Mouse (Mus musculus): ENCODE results near the gene Atp6ap1.
A peak's percentile ranks its signal among the peaks of the same experiment; 100 is the strongest.

Atp6ap1 gene

DNA sequence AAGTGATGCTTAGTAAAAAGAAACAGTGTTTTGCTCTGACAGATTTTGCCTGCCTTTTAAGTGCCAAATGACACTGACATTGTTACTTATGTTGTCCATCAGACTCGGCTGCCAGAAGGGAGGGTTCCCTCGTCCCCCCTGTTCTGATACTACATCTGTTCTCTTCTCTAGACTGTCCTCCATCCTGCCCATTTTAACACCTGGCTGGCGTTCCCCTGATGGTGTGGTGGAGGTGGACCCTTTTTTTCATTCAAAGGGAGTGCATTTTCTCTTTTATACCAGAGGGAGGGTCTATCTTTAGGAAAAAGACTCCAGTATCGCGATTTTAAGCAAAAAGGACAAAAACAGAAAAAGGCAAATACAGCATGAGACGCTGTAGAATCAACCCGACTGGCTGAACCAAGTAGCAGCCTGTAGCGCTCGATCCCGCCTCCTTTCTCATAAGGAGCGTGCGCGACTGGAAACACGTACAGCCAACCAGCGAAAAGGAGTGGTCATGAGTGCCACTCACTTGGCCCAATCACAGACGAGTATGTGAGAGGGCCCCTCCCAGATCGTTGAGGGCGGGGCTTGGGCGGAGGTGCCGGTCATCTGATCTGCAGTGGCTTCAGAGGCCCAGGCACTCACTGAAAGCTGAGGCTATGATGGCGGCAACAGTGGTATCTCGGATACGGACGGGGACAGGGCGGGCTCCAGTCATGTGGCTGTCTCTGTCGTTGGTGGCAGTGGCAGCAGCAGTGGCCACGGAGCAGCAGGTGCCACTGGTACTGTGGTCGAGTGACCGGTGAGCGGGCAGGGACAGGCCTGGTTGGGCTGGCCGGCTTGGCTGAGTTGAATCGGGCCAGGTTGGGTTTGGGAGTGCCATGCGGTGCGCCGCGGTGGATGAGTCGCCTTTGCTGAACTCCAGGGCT lies at the start of gene Atp6ap1:
Atp6ap1 (plus strand) TSS at position 560 of the 911 bp plus-strand sequence.
- DNase-seq (ENCODE audit: extremely low spot score, low read depth, low spot score): no peak

DNA sequence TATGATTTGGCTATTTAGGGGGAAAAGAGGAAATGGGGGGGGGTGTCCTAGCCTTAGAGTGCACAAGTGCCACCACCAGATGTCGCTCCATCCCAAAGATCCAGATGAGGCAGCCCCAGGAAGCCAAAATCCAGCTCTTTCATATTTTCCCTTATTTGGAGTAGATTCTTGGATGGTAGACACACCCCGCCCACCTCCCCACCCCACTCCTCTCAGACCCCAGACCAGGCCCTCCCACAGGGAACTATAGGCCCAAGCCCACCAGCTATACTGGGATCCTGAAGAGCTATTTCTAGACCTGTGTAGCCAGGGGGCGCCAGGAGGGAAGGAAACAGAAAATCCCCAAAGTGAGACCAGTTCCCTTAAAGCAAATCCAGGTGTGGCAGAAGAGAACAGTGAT lies 48.2 kb upstream of the Atp6ap1 start:
- no peak for DNase-seq (ENCODE audit: extremely low spot score, low read depth, low spot score)

DNA sequence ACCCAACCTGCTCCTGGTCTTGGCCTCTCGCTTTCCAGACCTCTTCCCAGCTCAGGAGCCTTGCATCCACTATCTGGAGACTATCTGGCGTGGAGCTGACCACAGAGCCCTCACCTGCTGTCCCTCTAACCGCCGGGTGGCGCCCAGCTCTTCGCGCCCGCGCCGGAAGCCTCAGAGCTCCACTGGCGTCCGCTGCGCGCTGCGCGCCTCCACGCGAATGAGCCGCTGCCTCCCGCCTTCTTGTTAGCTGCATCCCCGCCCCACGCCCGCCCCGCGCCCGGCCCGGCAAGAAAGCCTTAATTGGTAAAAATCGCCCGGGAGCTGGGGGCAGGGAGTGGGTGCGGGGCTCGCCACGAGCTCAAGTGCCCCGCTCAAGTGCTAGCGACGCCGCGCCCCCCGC lies 47.3 kb upstream of the Atp6ap1 start, which contains the start of gene Flna:
Flna (minus strand) TSS at position 206 of the 400 bp plus-strand sequence.
- DNase-seq (ENCODE audit: extremely low spot score, low read depth, low spot score): no peak

- DNase-seq (ENCODE audit: extremely low spot score, low read depth, low spot score): no peak
Measured at GRCm38 (mm10) chrX:74254153-74254887, 42.6 kb upstream of the Atp6ap1 start, which contains the start of gene Emd. Emd (plus strand) TSS chrX:74254687.

DNA sequence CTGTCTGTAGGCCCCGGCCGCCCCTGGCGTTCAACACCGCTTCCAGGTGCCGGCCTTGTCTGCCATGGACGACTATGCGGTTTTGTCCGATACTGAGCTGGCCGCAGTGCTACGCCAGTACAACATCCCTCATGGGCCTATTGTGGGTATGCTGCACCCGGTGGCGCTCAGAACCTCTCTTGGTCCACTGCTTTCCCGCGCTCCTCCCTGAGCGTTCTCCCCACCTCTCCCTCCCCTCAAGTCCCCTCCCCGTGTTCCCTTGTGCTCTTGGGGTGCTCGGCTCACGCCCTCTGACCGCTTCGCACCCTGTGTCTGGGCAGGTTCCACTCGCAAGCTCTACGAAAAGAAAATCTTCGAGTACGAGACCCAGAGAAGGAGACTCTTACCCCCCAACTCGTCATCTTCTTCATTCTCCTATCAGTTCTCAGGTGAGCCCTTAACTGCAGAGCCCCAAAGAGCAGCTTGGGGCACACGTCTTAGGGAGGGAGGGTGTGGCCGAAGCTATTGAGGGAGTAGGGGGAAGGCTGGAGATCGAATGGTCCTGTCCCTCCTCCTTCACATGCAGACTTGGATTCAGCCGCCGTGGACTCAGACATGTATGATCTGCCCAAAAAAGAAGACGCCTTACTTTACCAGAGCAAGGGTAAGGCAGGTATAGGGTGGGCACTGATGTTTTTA lies 41.9 kb upstream of the Atp6ap1 start:
- DNase-seq (ENCODE audit: extremely low spot score, low read depth, low spot score): no peak

DNA sequence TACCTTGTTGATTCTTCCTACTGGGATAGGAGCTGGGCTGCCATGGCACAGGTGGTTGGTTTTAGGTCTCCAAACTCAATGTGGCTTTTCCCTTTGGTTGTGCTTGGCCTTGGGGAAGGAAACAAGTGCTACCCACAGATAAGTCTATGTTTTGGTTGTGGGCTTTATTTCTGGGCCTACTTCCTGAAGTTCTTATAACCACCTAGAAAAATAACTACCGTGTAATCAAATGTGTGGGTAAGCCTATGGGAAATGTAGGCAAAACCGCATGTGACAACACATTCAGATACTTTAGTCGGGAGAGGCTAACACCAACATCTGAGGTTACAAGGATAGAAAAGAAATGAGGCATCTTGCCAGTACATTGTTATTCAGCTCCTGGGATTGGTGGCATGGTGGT lies 39.2 kb upstream of the Atp6ap1 start:
- no peak for DNase-seq (ENCODE audit: extremely low spot score, low read depth, low spot score)

GRCm38 (mm10) chrX:74269736-74270061 lies 27.2 kb upstream of the Atp6ap1 start:
- no peak for DNase-seq (ENCODE audit: extremely low spot score, low read depth, low spot score)

DNA sequence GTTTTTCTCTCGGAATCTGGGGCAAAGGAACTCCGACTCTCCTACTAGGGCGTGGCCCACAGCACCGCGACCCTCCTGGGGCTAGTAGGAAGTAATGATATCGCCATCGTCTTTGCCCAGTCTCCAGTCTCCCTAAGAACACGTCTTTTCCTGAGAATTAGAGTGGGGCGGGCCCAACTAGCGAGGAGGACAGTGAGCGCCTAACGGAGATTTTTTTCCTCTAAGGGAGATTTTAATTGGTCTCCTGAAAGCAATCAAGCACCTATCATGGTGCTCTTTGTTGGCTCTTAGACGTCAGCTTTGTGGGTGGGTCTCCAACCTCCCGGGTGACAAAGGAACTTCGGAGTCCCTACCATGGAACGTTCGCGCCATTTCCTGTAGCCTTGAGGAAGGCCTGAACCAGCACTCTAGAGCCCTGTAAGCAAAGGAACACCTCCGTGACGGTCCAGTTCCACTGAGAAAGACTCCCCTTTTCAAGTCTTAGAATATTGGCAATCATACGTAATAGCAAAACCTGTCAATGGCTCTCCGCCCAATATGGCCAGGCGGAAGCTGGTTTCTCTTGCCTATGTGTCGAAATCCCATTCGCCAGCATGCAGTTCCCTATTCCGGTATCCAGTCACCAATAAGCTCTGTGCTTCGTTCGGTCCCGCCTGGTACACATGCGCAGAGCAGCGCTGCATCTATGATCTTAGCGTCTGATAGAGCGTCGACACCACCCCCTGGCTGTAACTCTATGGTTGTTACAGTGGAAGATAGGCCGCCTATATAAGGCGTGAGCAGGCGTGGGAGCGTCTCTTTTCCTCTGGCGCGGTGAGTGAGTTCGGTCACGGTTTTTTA lies 26.6 kb upstream of the Atp6ap1 start, which contains the start of gene Rpl10:
Rpl10 (plus strand) TSS at position 751 of the 840 bp plus-strand sequence.
- peak; percentile 96 for DNase-seq (ENCODE audit: extremely low spot score, low read depth, low spot score)

DNA sequence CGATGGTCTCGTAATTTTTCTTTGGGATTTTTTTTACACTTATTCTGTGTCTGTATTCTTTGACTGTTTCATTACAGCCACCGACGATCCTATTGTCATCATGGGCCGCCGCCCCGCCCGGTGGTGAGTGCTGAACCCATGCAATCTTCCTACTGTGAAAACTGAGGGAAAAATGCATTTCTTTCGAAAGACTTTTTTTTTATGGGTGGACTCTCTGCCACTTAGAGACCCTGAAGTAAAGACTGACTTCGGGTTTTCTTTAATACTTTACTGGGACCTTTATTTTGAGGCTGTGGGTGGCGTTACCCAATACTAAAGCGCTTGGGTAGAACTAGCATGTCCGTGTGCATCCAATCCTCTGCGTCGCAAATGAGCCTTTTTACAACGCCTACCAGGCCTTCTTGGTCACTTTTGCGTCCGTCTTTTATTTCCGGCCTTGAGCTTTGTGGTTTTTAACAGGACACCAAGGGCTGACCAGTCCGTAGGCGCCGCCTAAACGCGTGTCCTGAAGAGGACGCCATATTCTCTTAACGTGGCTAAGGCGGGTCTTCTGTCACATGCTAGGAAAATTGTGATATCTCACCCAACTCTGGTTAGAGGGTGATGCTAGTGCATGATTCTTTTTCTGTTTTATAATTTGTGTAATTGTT lies 25.9 kb upstream of the Atp6ap1 start:
- no peak for DNase-seq (ENCODE audit: extremely low spot score, low read depth, low spot score)

- no peak for DNase-seq (ENCODE audit: extremely low spot score, low read depth, low spot score)
Measured at GRCm38 (mm10) chrX:74273422-74274322, 23.2 kb upstream of the Atp6ap1 start.

DNA sequence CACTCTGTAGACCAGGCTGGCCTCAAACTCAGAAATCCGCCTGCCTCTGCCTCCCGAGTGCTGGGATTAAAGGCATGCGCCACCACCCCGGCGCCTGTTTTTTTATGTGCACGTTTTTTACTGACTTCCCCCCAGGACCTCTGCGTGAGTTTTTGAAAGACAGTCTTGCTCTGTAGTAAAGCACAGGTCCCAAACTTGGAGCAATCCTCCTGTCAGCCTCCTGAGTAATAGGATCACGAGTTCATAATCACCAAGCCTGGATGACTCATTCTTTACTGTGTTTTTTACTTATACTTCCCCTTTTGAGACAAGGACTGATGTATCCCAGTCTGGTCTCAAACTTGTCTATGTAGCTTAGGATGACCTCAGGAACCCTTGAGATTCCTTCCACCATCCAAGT lies 19.0 kb upstream of the Atp6ap1 start:
- no peak for DNase-seq (ENCODE audit: extremely low spot score, low read depth, low spot score)

DNA sequence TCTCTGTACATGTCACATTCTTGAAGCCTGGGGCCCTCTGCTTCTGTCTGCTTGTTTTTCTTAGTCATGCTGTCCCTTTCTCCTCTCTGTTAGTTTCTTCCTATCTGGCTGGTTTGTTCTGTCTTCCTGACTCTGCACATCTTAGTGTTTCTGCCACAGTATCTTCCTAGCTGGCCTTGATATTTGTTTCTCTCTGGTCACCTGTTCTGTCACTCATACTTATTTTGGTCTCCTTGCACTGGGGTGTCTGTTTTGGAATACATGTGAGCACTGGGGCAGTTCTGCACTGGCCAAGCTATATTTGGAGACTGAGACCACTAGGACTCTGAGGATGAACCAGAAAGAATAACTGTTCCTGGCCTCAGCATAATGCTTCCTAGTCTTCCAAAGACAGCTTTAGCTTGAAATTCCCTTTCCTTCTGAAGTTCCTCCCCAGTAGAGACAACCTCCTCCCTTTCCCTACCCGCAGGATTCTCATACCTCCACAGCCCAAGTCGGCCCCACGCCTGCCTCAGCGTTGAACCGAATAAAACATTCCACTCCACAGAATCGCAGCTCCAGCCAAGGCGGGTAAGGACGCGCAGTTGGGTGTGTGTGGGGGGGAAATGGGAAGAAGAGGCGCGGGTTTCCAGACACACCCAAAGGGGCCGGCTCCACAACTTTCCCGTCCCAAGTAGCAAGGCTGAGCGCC lies 15.7 kb upstream of the Atp6ap1 start:
- no peak for DNase-seq (ENCODE audit: extremely low spot score, low read depth, low spot score)

- DNase-seq (ENCODE audit: extremely low spot score, low read depth, low spot score): no peak
Measured at GRCm38 (mm10) chrX:74281732-74282394, 15.0 kb upstream of the Atp6ap1 start, which contains the start of the genes Taz and Dnase1l1. Taz (plus strand) TSS chrX:74281912. Dnase1l1 (minus strand) TSS chrX:74282337.

DNA sequence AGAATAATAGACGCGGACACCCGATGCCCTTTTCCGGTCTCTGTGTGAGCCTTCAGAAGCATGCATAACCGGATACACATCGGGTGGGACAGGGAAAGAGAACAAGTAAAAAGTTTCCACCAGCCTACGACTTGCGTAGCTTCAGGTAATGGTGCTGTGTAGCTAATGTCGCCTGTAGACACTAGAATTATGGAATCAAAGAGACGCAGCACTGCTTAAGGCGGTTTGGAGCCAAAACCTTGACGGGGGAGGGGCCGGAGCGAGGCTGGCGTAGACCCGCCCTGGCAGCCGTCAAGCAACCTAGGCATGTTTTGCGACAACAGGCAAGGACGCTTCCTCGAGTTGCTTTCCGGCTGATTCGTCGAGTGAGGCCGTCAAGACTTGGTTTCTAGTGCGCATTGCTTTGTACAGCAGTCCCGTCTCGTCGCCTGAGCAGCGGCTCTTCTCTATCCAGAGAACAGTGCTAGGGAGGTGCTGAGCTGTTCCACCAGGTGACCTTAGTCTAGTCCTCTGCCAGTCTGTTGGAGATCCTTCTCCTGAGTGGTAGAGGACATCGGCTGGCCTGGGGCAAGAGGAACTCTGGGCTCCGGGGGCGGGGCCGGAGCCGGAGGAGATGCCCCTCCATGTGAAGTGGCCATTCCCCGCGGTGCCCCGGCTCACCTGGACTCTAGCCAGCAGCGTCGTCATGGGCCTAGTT lies 14.4 kb upstream of the Atp6ap1 start:
- DNase-seq (ENCODE audit: extremely low spot score, low read depth, low spot score): no peak

DNA sequence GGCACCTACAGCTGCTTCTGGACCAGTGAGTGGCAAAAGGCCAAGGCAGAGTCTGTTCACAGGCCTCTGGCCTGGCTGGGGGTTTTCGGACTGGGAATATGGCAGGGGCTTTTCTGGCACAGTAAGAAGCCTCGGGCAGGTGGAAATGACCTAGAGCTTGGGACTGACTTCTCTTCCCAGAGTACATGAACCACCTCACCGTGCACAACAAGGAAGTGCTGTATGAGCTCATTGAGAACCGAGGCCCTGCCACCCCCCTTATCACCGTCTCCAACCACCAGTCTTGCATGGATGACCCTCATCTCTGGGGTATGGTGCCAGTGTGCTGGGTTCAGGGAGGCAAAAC lies 13.8 kb upstream of the Atp6ap1 start:
- DNase-seq (ENCODE audit: extremely low spot score, low read depth, low spot score): no peak

DNA sequence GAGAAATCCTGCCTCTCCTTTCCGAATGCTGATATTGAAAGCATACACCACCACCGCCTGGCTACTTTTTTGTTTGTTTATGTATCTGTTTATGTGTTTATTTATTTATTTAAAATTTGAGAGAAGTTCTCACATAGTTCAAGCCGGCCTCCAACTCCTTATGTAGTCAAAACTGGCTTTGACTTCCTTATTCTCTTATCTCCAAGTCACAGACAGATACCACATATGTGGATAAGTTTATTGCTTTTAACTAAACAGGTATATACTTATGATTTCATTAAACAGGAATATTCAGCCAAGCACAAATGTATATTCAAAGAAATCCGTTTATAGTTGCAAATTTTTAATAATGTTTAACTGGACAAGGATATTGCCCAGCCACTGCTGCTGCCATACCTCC lies 3.5 kb upstream of the Atp6ap1 start:
- DNase-seq (ENCODE audit: extremely low spot score, low read depth, low spot score): no peak

- no peak for DNase-seq (ENCODE audit: extremely low spot score, low read depth, low spot score)
Measured at GRCm38 (mm10) chrX:74298348-74298747, 1.5 kb downstream of the Atp6ap1 start.
